Mouse (Mus musculus) adipocyte (in vitro differentiated cells): ENCODE data around the gene Gm42742.
A peak's percentile ranks its signal among the peaks of the same experiment; 100 is the strongest.

Experiments used
- DNase-seq: peaks from one replicate; pipeline ENCODE4 v3.0.0-alpha.2; 2016; ENCODE audit warnings: low spot score

Gene Gm42742

GRCm38 (mm10) chr7:126999568-126999967 is 21.3 kb downstream of the Gm42742 start:
- DNase-seq: no peak

DNA sequence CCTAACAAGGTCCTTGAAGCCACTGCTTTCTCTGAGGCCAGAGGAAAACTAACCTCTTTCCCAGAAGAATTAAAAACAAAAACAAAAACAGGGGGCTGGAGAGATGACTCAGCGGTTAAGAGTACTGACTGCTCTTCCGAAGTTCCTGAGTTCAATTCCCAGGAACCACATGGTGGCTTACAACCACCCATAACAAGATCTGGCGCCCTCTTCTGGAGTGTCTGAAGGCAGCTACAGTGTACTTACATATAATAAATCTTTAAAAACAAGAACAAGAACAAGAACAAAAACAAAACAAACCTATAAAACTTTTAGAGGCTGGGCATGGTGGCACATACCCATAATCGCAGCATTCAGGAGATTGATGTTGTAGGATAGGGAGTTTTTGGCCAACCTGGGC is 24.4 kb downstream of the Gm42742 start:
- no peak for DNase-seq

GRCm38 (mm10) chr7:126988816-126989215 is 32.1 kb downstream of the Gm42742 start:
- DNase-seq: no peak

- no peak for DNase-seq
Measured at GRCm38 (mm10) chr7:126986319-126986718, 34.6 kb downstream of the Gm42742 start.

DNA sequence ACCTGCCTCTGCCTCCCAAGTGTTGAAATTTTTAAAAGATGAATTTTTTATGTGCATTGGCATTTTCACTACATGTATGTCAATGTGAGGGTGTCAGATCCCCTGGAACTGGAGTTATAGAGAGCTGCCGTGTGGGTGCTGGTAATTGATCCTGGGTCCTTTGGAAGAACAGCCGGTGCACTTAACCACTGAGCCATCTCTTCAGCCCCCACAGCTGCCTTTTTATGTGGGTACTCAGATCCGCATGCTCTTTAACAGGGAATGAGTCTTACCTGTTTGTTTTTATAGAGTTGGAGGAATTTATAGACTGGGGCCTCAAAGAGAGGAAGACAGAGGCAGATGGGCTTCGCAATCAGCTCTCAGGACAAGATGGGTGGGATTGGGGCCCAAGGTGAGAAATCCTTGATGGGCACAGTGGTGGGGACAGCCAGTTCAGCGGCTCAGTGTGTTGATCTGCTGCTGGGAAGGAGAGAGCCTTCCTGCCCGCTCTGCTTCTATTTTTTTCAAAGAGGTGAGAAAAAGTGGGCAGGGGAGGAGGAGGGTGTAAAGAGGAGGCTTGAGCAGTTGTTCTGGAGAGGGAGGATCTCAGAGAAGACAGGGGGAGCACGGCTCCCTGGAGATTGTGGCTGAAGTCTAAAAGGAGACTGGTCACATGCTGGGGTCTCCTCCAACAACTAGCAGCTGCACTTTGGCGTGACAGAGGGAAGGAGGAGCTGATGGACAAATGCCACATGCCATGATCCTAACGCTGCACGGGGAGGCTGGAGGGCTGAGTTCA is 36.0 kb downstream of the Gm42742 start:
- no peak for DNase-seq

DNA sequence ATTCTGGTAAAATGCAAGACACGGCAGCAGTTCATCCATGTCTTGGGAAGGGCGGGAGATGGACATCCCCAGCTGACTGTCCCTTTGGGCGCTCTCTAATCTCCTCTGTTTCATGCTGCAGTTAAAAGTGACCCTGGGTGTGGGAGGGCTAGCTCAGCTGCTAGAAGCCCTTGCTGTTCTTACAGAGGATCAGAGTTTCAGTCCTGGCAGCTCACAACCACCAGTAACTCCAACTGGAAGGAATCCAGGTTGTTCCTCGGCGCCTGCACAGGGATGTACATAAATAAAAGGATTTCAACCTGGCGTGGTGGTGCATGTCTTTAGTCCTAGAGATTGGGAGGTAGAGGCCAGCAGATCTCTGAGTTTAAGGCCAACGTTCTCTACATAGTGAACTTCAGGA is 37.8 kb downstream of the Gm42742 start:
- no peak for DNase-seq

DNA sequence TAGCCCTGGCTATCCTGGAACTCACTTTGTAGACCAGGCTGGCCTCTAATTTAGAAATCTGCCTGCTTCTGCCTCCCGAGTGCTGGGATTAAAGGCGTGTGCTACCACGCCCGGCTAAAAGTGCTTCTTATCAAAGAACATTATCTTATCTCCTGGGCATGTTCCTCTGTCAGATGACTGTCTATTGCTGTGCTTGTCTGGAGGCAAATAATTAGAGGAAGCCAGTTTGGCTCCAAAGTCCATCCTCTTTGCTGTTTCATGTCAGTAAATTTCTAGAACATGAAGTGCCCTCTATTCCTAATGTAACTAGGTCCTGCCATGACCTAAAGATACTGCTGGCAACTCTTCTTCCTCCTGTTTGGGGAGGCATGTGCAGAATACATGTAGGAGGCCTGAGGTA is 38.8 kb downstream of the Gm42742 start:
- DNase-seq: no peak

- DNase-seq: no peak
Measured at GRCm38 (mm10) chr7:126981601-126982000, 39.3 kb downstream of the Gm42742 start.

- DNase-seq: no peak
Measured at GRCm38 (mm10) chr7:126978841-126979240, 42.1 kb downstream of the Gm42742 start.

GRCm38 (mm10) chr7:126976878-126977459 is 43.9 kb downstream of the Gm42742 start:
- peak; percentile 4 for DNase-seq

- peak; percentile 93 for DNase-seq
Measured at GRCm38 (mm10) chr7:126975950-126976866, 44.7 kb downstream of the Gm42742 start, which contains the start of gene Cdiptos. Cdiptos (minus strand) TSS chr7:126976098.

DNA sequence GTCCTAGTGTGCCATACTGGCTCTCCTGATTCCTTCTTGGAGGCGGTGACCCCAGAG is 45.2 kb downstream of the Gm42742 start, which contains the start of gene Cdipt:
Gene Cdipt (plus strand): TSS at position 22 of the 57 bp plus-strand sequence.
- no peak for DNase-seq

DNA sequence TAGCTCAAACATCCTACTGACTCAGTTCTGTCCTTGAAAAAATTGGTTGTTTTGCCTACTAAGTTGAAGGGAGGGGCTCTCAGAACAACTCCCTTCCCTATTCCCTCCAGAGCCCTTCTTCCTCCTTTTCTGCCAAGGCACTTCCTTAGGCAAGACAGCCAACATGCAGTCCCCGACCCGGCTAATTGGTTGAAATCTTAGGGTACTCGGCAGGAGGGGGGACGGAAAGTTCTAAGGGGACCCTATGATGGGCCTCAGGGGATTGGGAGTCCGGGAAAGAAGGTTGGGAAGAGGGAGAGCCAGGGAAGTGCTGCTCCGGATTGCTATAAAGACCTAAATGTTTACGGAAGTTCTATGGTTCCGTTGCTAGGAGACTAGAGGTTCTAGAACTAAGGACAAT is 45.4 kb downstream of the Gm42742 start:
- DNase-seq: no peak

GRCm38 (mm10) chr7:126967361-126967760 is 53.5 kb downstream of the Gm42742 start:
- DNase-seq: no peak

DNA sequence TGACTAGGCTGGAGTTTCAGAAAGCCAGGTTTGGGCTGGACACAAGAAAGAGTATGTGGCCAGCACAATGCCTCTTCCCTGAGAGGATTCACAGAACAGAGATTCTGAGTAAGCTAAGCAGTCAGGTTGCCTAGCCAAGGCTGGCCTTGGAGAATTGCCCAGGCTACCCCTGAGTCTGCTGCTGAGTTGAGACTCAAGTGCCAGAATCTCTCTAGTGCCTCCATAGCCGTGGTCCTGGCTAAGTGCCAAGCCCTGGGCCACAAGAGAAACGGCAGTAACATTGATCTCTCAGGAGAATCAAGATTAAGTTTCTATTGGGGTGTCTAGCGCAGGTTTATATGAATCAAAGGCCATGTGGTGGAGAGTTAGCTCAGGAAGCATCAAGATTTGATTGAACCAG is 55.3 kb downstream of the Gm42742 start:
- no peak for DNase-seq
